Mouse (Mus musculus) forebrain, embryonic 14.5 days (tissue): ENCODE data around the gene Ddx39b. TPM values are rescaled to one million over a fixed set of nuclear protein-coding genes. Genes with fewer than 3 reads are reported as not detected.

ENCODE experiments used
- ATAC-seq: fragments of 200-750 bp; cut with Nextera tagmentation; 2 replicates; pipeline ENCODE4 v1.8.0; 2017; ENCODE audit warnings: mild to moderate bottlenecking, moderate library complexity
- DNase-seq: peaks from one replicate; pipeline ENCODE4 v3.0.0-alpha.2; 2015; ENCODE audit warnings: low spot score
- H3K27ac ChIP-seq: fragments of 300-500 bp; sonication (generic); 2 replicates; pipeline ENCODE4 v1.5.1; 2014; ENCODE audit warnings: low read depth, mild to moderate bottlenecking, control low read depth, low read length, moderate library complexity
- H3K27me3 ChIP-seq: fragments of 300-500 bp; sonication (generic); replicated peaks from 2 replicates; pipeline ENCODE4 v1.6.1; 2014; ENCODE audit warnings: low read length, control low read depth, mixed read lengths; ENCODE audit not compliant: control insufficient read depth, insufficient read depth
- H3K36me3 ChIP-seq: fragments of 300-500 bp; sonication (generic); 2 replicates; pipeline ENCODE4 v1.6.1; 2014; ENCODE audit warnings: low read length, control low read depth; ENCODE audit not compliant: control insufficient read depth, insufficient read depth
- H3K4me1 ChIP-seq: fragments of 300-500 bp; sonication (generic); 2 replicates; pipeline ENCODE4 v1.6.1; 2014; ENCODE audit warnings: antibody characterized with exemption, low read length, control low read depth; ENCODE audit not compliant: control insufficient read depth, insufficient read depth
- H3K4me2 ChIP-seq: fragments of 300-500 bp; sonication (generic); 2 replicates; pipeline ENCODE4 v1.6.1; 2014; ENCODE audit warnings: mild to moderate bottlenecking, control low read depth, low read length
- H3K4me3 ChIP-seq: fragments of 300-500 bp; sonication (generic); 2 replicates; pipeline ENCODE4 v1.5.1; 2014; ENCODE audit warnings: low read depth, low read length, control low read depth
- H3K9ac ChIP-seq: fragments of 300-500 bp; sonication (generic); 2 replicates; pipeline ENCODE4 v1.6.1; 2014; ENCODE audit warnings: mild to moderate bottlenecking, low read length, control low read depth, moderate library complexity
- H3K9me3 ChIP-seq: fragments of 300-500 bp; sonication (generic); replicated peaks from 2 replicates; pipeline ENCODE4 v1.6.1; 2016; ENCODE audit warnings: low read length, control low read depth, mixed read lengths; ENCODE audit not compliant: control insufficient read depth
- WGBS: fragments of 180-500 bp; shearing (Covaris S2); extraction: QIAGEN DNeasy Blood & Tissue Kit; methylation state at CpG from one replicate; pipeline ENCODE4 v1.1.7; 2014; 5-methylcytosine and 5-hydroxymethylcytosine counted together
- polyA plus RNA-seq: library from polyadenylated mRNA; unstranded; fragments of >200 nt; fragmentation: Nextera tagmentation; extraction: Ambion mirVana; gene quantifications from 2 replicates; pipeline ENCODE4 v1.2.1, GENCODE M21; 2014

Gene Ddx39b
- polyA plus RNA-seq, 1 experiment from 2014 or later, result 478 TPM

DNA sequence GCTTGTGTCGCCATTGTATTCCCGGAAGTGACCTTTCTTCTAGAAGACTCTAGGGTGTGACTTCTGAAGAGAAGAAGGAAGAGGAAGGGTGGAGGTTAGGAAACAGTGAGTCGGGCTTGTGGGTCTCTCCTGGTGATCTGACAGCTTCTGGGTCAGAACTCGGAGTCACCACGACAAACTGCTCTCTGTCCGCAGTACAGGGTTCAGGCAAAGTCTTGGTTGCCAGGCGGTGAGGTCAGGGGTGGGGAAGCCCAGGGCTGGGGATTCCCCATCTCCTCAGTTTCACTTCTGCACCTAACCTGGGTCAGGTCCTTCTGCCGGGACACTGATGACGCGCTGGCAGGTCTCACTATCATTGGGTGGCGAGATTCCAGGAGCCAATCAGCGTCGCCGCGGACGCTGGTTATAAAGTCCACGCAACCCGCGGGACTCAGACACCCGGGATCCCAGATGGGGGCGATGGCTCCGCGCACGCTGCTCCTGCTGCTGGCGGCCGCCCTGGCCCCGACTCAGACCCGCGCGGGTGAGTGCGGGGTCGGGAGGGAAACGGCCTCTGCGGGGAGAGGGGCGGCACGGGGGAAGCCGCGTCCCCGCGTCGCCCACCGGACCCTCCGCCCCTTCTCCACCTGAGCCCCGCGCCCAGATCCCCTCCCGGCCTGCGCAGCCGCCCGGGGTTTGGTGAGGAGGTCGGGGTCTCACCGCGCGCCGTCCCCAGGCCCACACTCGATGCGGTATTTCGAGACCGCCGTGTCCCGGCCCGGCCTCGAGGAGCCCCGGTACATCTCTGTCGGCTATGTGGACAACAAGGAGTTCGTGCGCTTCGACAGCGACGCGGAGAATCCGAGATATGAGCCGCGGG lies 21.3 kb downstream of the Ddx39b start, which contains the start of gene H2-D1:
Gene H2-D1, plus strand, starts transcription at position 67 of the 859 bp plus-strand sequence.
- H3K4me2 ChIP-seq, result peak within 1 kb of the TSS; percentile 90
- ATAC-seq, result peak; percentile 93
- 0 out of 2 replicates have a peak, but pooled peaks cover 3% of the 10 kb centered on the region for H3K27me3 ChIP-seq
- peak within 1 kb of the TSS; percentile 57 for H3K4me3 ChIP-seq
- H3K36me3 ChIP-seq, result no peaks in the 10 kb centered on the region
- DNase-seq, result peak; percentile 93
- no peaks in the 10 kb centered on the region for H3K4me1 ChIP-seq
- no peaks in the 10 kb centered on the region for H3K9me3 ChIP-seq
- no peak within 1 kb of the TSS for H3K27ac ChIP-seq
- 1% methylated on average over 63 of the region's 73 CpGs for WGBS
- H3K9ac ChIP-seq, result peak within 1 kb of the TSS; percentile 69

DNA sequence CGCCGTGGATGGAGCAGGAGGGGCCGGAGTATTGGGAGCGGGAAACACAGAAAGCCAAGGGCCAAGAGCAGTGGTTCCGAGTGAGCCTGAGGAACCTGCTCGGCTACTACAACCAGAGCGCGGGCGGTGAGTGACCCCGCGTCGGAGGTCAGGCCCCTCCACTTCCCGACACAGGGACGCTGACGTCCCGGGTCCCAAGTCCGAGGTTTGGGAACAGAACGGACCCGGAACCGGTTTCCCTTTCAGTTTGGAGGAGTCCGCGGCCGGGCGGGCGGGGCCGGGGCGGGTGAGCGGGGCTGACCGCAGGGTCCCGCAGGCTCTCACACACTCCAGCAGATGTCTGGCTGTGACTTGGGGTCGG lies 22.0 kb downstream of the Ddx39b start:
- H3K4me2 ChIP-seq, result peak overlapping the region; percentile 90
- no peaks in the 10 kb centered on the region for H3K9me3 ChIP-seq
- ATAC-seq (peak; percentile 16), DNase-seq (no peak)
- 0 out of 2 replicates have a peak, but pooled peaks cover 3% of the 10 kb centered on the region for H3K27me3 ChIP-seq
- no peaks in the 10 kb centered on the region for H3K36me3 ChIP-seq
- H3K9ac ChIP-seq, result peak overlapping the region; percentile 69
- peak overlapping the region; percentile 57 for H3K4me3 ChIP-seq
- no peaks in the 10 kb centered on the region for H3K4me1 ChIP-seq
- WGBS, result 0% methylated on average over 31 of the region's 31 CpGs
- no peak overlapping the region for H3K27ac ChIP-seq

DNA sequence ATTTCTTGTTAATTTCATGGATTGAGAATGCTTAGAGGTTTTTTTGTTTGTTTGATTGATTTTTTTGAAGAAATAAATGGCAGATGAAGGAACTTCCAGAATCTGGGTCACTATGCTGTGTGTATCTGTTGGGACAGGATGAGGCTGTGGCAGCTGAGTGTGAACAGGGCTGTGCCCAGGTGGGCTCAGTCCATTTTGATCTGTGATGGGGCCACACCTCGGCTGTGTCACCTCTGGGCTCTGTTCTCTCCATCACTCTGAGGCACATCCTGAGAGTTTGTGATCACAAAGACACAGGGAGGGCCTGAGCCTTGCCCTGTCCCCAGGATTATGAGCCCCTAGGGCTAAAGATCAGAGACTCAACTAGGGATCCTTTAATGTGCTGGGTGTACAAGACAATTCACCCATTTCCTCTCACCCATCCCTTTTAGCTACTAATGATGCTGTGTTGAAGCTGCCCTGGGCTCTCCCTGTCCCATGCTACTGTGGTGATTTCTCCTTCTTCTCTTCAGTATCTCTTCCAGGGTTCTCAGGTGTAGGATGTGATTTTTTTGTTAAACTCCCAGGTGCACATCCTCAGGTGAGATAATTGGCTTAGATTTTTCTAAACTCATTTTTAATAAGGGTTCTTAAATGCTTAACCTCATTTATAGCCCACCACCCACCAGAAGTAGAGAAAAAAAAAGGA lies 26.0 kb downstream of the Ddx39b start:
- no peaks in the 10 kb centered on the region for H3K4me1 ChIP-seq
- ATAC-seq (no peak), DNase-seq (no peak)
- no peak overlapping the region for H3K4me2 ChIP-seq
- H3K4me3 ChIP-seq, result no peak overlapping the region
- no peaks in the 10 kb centered on the region for H3K27me3 ChIP-seq
- WGBS, result 94% methylated on average over 1 of the region's 1 CpGs
- H3K36me3 ChIP-seq, result no peaks in the 10 kb centered on the region
- no peaks in the 10 kb centered on the region for H3K9me3 ChIP-seq
- no peak overlapping the region for H3K27ac ChIP-seq
- no peak overlapping the region for H3K9ac ChIP-seq

DNA sequence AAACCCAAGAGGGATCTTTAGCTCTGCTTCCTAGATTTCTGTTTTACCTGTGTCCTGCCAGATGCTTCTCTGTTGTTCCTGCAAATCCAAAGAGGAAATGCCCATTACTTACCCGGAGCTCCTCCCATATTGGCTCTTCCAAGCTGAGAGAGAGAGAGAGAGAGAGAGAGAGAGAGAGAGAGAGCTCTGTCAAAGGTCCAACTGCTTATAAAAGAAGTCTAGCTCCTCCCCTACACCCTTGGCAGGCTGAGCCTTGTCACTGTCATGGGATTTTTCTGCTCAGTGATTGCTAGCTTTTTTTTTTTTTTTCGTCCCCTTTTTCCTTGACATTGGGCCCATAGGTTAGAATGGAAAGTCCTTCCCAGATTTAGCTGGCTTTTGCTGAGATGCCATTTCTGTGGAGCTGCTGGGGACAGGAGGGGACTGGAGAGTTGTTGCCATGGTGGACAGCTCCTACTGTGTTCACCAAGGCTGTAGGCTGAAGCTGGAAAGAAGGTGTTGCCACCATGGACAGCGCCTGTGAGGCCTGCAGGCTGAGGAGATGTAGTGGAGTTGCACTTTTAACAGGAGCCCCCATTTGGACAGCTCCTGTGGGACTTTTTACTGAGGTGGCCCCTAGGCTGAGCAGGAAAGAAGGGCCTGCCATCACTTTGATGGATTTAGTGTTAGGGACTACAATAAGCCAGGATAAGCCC lies 28.3 kb downstream of the Ddx39b start:
- Histone ChIP-seq H3K27ac (no peak overlapping the region), H3K4me3 (no peak overlapping the region), H3K9ac (no peak overlapping the region), H3K36me3 (no peaks in the 10 kb centered on the region), H3K27me3 (no peaks in the 10 kb centered on the region), H3K4me1 (no peaks in the 10 kb centered on the region), H3K4me2 (no peak overlapping the region), H3K9me3 (no peaks in the 10 kb centered on the region)
- DNase-seq (peak; percentile 68), ATAC-seq (no peak)
- 18% methylated on average over 3 of the region's 3 CpGs for WGBS

DNA sequence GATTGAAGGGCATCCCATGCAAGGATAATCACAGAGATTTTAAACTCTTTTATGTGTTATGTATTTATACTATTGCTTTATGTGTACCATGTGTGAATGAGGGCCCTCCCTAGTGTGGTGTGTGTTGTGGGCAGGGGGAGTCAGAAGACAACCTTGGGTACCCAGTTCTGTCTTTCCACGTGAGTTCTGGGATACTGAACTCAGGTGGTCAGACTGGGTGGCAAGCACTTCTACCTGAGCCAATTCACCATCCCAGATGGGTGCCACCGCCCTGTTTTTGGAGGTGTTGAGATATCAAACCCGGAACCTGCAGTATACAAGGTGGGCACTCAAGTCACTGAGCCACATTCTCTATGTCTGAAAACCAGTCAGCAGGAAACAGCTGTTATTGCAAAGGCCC lies 30.7 kb downstream of the Ddx39b start:
- DNase-seq (no peak), ATAC-seq (no peak)
- Histone ChIP-seq H3K4me3 (no peak overlapping the region), H3K4me1 (no peaks in the 10 kb centered on the region), H3K4me2 (no peak overlapping the region), H3K9ac (no peak overlapping the region), H3K9me3 (no peaks in the 10 kb centered on the region), H3K27ac (no peak overlapping the region), H3K27me3 (no peaks in the 10 kb centered on the region), H3K36me3 (no peaks in the 10 kb centered on the region)
- WGBS, result 75% methylated on average over 3 of the region's 3 CpGs

DNA sequence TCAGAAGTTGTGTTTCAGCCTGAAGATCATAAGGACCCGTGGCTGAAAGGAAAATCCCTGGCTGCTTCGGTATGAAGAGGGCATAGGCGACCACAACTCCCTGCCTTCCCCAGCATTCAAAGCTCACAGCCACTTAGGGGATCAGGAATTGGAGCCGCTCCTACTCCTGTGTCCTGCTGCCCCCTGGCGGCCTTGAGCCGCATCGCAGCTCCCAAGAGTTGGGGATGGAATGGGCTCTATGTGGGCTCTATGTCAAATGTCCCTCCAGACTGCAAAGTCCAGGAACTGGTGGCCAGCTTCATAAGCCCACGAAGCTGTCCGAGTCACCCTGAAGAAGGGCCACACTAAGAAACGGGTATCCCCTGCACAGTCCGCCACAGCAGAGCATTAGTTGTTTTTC lies 33.2 kb downstream of the Ddx39b start:
- Histone ChIP-seq H3K27ac (no peak overlapping the region), H3K9ac (no peak overlapping the region), H3K27me3 (no peaks in the 10 kb centered on the region), H3K9me3 (no peaks in the 10 kb centered on the region), H3K4me3 (no peak overlapping the region), H3K36me3 (no peaks in the 10 kb centered on the region), H3K4me2 (no peak overlapping the region), H3K4me1 (no peaks in the 10 kb centered on the region)
- 5% methylated on average over 11 of the region's 11 CpGs for WGBS
- peak; percentile 83 for DNase-seq
- peak; percentile 67 for ATAC-seq

DNA sequence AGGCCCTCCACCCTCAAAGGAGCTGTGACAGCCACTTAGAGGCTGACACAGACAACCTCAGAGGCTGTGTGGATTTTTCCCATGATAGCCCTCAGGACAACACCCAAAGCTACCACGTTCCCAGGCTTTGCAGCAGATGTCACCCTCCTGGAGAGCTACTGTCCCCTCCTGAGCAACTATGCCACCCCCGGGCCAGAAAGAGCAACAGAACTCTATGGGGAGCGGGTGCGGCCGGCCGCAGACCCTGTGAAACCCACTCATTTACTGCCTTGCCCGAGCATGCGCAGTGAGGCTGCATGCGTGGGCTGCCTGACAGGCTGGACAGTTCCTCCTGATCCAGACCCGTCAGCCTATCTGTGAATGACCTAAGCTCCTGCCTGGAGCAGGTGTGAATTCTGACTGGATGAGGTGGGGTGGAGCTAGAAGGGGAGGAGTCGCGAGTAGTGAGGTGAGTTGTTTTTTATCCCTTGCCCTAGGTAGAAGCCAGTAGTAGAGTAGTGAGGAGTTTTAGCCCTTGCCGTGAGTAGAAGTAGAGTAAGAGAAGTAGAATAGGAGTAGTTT lies 34.8 kb downstream of the Ddx39b start:
- Histone ChIP-seq H3K4me1 (no peaks in the 10 kb centered on the region), H3K9ac (no peak overlapping the region), H3K36me3 (no peaks in the 10 kb centered on the region), H3K4me3 (no peak overlapping the region), H3K27ac (no peak overlapping the region), H3K4me2 (no peak overlapping the region), H3K9me3 (no peaks in the 10 kb centered on the region), H3K27me3 (no peaks in the 10 kb centered on the region)
- 32% methylated on average over 13 of the region's 13 CpGs for WGBS
- no peak for ATAC-seq
- DNase-seq, result no peak

DNA sequence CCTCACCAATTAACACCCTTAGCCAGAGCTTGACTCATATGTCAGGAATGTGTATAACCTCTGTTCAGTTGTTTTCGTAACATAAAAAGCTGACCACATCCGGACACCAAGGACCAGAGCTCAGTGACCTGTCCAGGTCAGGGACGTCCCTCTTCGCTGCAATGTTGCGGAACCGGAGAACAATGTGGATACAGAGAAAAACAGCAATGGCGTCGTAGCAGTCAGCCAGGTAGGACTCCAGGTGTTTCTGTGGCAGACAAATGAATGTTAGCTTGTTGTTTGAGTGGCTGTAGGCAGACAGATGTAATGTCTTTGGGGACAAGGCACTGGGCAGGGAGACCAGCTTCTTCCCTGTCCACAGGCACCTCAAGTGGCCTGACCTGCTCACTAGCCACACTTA lies 36.5 kb downstream of the Ddx39b start:
- H3K9me3 ChIP-seq, result no peaks in the 10 kb centered on the region
- ATAC-seq (no peak), DNase-seq (no peak)
- no peaks in the 10 kb centered on the region for H3K4me1 ChIP-seq
- H3K36me3 ChIP-seq, result no peaks in the 10 kb centered on the region
- no peak overlapping the region for H3K27ac ChIP-seq
- H3K4me2 ChIP-seq, result no peak overlapping the region
- 91% methylated on average over 8 of the region's 8 CpGs for WGBS
- H3K4me3 ChIP-seq, result no peak overlapping the region
- no peak overlapping the region for H3K9ac ChIP-seq
- no peaks in the 10 kb centered on the region for H3K27me3 ChIP-seq
